Mouse (Mus musculus) adrenal gland, adult 18-20 months (tissue): ENCODE results near the gene Timm10b. TPM values are rescaled to one million over a fixed set of nuclear protein-coding genes. Genes with fewer than 3 reads are reported as not detected.

Experiments used
- DNase-seq, 2 experiments: peaks; one replicate each; pipeline ENCODE4 v3.0.0; 2021 to 2022; ENCODE audit warnings: low spot score in 2 of 2
- long read RNA-seq, 2 experiments: library from polyadenylated mRNA; stranded (forward); transcript quantifications; one replicate each; pipeline ENCODE4 v2.0.0; 2021
- total RNA-seq, 2 experiments: library from RNA; stranded (reverse); gene quantifications; 1 replicate in 1 of 2; 2 replicates in 1 of 2; pipeline ENCODE4 v1.2.3; 2021

Gene Timm10b
- 10 to 100 TPM; 83.2 to 98.0 TPM for total RNA-seq
- long read RNA-seq, experiment 1, transcript Timm10b-203 (3 exons, 3,273 nt) = major isoform, 5 of 14 reads
- long read RNA-seq, experiment 1, partial matches to known transcripts = 0 of 14 reads
- long read RNA-seq, experiment 1, other reads (novel, unspliced or antisense) = 0 of 14 reads
- long read RNA-seq, experiment 2, transcript Timm10b-211 (4 exons, 529 nt) = minor isoform, 10 of 88 reads
- long read RNA-seq, experiment 2, transcript Timm10b-203 (3 exons, 3,273 nt) = major isoform, 47 of 88 reads
- long read RNA-seq, experiment 2, transcript Timm10b-201 (4 exons, 694 nt) = minor isoform, 18 of 88 reads
- long read RNA-seq, experiment 2, transcript Timm10b-208 (2 exons, 1,083 nt) = minor isoform, 8 of 88 reads
- long read RNA-seq, experiment 2, partial matches to known transcripts = 0 of 88 reads
- long read RNA-seq, experiment 2, other reads (novel, unspliced or antisense) = 2 of 88 reads

DNA sequence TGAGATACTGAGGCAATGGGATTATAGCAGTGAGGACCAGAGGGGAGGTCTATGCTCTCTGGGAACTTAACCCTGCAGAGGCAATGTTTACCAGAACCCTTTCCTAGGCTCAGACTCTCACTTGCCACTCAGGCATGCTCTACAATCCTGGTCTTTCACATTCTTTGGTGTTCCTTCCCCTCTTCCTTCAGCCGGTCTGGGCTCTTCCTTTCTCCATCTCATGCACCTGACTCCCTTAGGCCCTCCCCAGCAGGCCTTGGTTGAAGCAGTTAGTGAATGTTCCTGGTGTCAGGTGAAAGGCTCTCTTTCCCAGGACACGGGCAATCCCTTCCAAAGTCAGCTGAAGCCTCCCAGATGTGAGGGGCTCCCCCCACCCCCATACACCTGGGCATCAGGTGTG lies at the start of gene Timm10b:
Gene Timm10b (plus strand): TSS at position 301 of the 400 bp plus-strand sequence.
- DNase-seq = no peak

GRCm38 (mm10) chr7:105590097-105590496 lies 49.8 kb upstream of the Timm10b start:
- DNase-seq = no peak

- peak; percentile 62 for DNase-seq
Measured at GRCm38 (mm10) chr7:105602860-105603623, 36.8 kb upstream of the Timm10b start.

DNA sequence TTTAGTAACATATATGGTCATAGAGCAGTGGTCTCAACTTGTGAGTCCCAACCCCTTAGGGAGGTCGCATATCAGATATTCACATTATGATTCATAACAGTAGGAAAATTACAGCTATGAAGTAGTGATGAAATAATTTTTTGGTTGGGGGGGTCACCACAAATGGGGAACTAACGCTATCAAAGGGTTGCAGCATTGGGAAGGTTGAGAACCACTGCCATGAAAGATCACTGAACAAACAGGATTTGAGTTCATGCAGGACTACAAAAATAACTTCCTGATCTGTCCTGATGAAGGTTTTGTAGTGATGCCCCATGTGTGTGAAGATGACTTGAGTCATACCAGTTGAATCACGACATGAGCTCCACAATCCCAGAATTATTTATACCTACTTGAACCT lies 31.4 kb upstream of the Timm10b start:
- no peak for DNase-seq

DNA sequence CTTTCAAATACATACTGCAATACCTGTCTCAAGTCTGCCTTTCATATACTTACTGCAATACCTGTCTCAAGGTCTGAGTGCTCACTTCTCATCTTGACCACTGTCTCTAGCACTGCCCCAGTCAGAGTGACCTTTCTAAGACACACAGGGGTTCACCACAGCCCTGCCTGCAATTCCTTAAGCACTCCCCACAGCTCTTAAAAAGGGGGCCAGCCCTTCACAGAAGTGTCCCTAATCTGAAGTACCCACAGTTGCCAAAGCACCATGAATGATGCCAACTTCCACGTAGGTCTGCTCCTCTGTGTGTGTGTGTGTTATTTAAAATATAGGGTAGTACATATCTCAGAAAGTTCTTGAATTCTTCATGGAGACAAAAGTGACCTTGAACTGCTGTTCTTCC lies 28.1 kb upstream of the Timm10b start:
- DNase-seq = no peak

DNA sequence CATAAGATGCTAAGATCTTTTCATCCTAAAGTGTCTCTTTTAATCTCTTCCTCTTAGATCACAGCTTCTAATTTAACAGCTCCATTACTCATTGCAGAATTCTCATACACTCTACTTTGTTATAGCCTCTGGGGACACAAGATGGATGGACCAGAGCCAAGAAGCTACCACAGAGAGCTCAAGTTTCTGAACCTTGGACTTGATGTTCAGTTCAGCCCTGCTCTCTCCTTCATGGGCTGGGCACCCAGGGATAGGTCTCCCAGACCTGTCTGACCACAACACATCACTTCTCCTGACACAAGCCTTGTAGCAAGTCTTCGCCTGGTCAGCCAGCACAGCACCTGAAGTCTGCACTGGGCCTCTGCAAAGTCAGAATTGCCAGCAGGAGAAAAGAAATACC lies 25.5 kb upstream of the Timm10b start:
- no peak for DNase-seq

DNA sequence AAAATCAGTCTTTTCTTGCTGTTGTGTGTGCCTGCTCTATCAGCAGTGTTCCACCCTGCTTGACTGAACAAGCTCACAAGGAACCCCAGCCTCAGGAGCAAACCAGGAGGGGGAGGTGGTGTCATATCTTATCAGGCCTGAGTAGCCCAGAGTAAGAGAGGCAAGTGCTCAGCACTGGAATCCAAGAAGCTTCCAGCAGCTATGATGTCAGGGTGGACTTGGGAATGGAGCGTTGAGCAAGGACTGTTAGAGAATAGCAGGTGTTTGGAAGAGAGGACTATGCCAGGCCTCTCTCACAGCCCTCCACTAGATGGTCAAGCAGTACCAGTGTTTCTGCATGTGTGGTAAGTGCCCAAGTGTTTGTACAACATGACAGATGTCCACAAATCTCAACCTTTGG lies 24.1 kb upstream of the Timm10b start:
- DNase-seq = no peak

GRCm38 (mm10) chr7:105616561-105616960 lies 23.3 kb upstream of the Timm10b start:
- DNase-seq = no peak

- no peak for DNase-seq
Measured at GRCm38 (mm10) chr7:105617810-105618209, 22.0 kb upstream of the Timm10b start.

DNA sequence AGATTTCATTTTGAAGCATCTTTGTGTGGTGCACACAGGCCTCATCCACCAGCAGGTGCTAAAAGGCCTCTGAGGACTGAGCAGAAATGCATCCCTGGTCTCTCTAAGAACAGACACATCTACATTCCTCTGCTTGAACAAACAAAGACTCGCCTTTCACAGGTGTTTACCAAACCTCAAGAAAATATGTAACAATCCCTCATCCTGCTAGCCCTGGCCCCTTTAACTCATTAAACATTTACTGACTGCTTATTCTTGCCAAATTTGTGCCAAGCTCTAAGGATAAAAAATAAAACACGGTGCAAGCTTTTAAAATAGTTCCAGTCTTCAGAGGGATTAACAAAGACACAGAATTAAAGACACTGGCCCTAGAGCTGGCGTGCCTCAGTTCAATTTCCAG lies 20.2 kb upstream of the Timm10b start:
- DNase-seq = no peak

DNA sequence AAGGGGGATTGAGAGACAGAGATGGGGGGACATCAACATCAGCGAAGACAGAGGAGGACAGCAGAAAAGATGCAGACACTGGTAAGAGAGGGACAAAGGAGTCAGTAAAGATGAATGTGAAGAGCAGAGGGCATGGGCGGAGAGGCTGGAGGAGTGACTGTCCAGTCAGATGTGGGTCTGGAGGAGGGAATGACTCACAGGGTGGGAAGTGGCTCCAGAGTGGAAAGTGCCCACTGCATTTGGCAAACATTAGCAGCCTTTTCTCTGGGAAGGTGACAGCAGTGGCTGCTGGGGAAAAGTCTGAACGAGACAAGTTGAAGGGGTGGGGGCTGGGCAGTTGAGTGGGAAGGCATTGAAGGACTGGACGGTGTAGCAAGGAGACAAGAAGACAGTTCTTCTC lies 18.8 kb upstream of the Timm10b start:
- no peak for DNase-seq

DNA sequence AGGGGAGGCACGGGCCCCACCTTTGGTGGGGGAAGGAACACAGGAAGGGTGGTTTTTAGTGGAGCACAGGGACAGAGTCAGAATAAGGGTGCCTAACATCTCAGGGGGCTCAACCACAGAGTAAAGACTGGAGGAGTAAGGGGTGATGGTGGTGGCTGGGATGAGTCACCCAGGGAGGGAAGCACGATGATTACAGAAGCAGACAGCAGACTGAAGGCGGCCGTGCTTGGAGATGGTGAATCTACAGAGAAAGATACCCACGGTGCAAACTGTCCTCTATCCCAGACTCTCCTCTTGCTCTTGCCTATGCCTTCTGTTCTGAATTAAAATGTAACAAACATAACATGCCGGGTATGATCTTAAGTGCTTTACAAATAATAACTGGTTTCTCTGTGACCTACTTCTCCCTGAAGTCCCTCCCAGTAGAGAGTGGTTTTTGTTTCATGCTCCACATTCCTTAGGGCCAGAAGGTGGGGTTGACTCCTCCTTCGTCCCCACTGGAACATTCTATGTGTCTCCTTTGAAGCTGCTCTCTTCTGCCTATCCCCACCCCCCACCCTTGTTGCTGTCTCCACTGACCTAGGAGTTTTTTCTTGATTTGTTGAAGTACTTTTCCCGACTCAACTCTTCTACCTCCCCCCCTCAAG lies 18.1 kb upstream of the Timm10b start:
- no peak for DNase-seq

DNA sequence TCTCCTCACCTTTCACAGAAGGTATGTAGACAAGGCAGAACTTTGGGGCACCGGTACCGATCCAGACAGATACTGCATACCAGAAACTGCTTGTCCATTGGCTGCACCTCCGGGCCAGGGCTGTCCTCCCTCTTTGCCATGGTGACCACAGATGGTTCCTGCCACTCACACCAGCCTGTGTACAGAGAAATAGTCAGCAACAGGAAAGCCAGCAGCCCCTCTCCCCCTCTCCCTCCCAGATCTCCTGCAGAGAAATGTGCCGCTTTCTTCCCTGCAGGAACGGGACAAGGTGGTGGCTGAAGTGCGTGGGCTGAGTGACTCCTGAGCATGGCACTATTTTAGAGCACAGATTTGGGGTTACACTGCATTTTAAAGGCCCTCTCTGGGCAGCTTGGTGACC lies 14.5 kb upstream of the Timm10b start:
- no peak for DNase-seq

DNA sequence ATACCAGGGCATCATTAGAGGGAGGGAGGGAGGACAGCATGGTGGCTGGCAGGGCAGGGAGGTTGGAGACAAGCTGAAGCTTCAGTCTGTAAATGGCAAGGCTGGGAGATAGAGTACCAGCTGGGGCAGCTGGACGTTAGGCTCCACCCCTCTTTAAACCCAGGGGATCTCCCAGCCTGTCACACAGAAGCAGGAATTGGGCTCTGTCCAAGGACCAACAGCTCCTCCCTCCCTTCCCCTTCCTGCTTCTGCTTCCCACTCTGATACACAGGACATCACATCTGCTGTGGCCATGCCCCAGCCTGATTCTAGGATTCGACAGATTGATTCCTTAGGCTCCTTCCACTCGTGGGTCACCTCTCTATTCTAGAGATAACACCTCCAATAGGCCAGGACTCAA lies 11.2 kb upstream of the Timm10b start:
- DNase-seq = no peak

GRCm38 (mm10) chr7:105632551-105632972 lies 7.3 kb upstream of the Timm10b start:
- DNase-seq = no peak

DNA sequence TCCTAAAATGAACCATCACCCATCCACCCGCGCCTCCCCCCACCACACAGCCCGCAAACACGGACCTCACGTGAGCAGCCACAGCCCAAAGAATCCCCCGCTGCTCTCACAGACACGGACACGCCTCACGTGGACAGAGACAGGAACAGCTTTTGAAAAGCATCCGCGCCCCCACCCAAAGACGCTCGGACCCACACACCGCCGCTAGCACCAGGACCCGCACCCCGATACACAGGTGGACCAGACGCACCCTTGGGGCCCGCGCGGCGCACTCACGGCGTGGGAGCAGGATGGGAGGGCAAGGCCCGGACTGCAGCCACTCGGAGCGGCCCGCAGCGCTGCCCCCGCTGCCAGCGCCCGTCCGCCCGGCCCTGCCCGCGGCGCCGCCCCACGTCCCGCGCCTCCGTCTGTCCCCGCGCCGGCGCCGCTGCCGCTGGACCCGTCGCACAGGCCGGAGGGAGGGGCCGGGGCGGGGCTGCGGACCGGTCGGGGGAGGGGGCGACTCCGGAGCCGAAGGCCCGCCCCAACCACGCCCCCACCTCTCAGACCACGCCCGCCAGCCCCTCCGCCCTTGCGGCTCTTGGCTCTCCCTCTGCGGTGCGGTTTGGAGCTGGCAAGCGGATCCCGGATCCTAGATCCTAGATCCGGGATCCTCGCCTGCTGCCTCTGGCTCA lies 6.6 kb upstream of the Timm10b start, which contains the start of gene Trim3:
Gene Trim3 (minus strand): TSS at position 445 of the 674 bp plus-strand sequence.
- DNase-seq = peak; percentile 93 to 96

DNA sequence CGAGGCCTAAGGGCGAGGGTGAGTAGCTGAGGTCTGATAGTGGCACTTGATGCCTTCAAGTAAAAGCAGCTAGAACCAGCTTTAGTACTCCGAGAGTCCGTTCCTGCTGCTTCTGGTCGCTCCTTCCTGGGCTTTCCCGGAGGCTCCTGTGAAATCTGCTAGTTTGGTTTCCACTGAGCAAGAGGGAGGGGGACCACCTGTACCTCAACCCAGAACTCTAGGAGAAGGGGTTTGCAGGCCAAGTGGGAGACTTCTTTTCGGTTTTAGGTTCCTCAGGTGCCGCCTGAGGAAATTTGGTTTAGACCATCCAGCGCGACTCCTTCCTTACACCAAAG lies 6.1 kb upstream of the Timm10b start:
- no peak for DNase-seq

DNA sequence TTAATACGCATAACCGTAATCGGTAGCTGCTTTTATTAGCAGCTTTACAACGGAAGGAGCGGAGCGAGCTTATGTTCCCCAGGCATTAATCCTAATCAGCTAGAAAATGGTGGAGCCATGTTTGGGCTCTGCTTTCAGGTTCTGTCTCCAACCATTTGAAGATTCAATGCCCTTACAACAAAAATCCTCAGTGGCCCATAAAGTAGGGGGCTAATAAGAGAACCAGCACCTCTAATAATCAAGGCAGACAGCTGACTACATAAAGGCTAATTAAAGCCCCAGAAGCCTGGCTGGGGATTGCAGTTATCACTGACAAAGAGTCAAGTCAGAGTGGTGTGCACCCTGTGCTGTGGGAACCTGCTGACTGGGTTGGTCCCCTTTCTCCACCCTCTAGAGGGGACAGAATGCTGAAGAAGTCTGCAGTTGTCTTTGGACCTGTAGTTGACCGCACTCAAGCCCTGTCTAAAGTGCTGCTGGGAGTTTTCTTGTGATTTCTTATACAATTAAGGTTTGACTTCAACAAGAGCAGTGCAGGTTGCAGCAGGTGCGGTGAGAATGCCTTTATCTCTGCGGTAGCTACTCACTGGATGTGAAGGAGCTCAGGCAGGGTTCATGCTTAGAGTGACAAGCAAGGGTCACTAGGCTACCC lies 5.5 kb upstream of the Timm10b start:
- DNase-seq = no peak

GRCm38 (mm10) chr7:105635726-105636125 lies 4.1 kb upstream of the Timm10b start:
- DNase-seq = no peak

DNA sequence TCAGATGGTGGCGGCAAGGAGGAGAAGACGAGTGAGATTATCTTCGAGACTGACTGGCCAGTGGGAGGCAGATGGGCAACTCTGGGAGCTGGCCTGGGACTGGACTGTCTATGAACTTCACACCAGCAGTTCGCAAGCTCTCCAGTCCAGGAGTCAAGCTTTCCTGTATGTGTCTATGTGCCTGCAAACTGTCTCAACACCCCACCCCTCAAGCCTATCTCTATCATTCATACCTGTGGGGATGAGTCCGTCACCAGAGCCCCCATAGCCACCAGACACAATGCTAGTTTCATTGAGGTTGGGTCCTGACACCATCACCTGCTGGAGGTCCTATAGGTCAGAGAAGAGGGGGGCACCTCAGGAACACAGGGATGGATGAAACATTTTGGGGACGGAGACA lies 1.1 kb upstream of the Timm10b start:
- no peak for DNase-seq

- no peak for DNase-seq
Measured at GRCm38 (mm10) chr7:105639304-105639703, 552 bp upstream of the Timm10b start.
